Mouse (Mus musculus) CH12.LX (cell line): Measurements from ENCODE around the gene Rab4a. TPM values are rescaled to one million over a fixed set of nuclear protein-coding genes. Genes with fewer than 3 reads are reported as not detected.
"Not testable (repeated sequence)": the region's sequence is repeated elsewhere in the genome, so short reads cannot be mapped to it uniquely, and the experiment has no call there.

ENCODE experiments used
- DNase-seq: peaks from one replicate; pipeline ENCODE4 v3.0.0-alpha.2; 2013; ENCODE audit errors: extremely low read depth
- H3K27ac ChIP-seq: 2 replicates; pipeline ENCODE4 v1.5.1; 2012; ENCODE audit warnings: low read depth, mild to moderate bottlenecking, control low read depth, moderate library complexity; ENCODE audit not compliant: insufficient read depth
- H3K27me3 ChIP-seq: replicated peaks from 2 replicates; pipeline ENCODE3; 2012; ENCODE audit warnings: inconsistent platforms
- H3K36me3 ChIP-seq, 2 experiments: replicated peaks in 1 of 2; 2 replicates each; pipeline versions ENCODE3 to v1.6.1; 2012; ENCODE audit warnings: inconsistent platforms in 1 of 2, low read length in 1 of 2, mild to moderate bottlenecking in 1 of 2, mixed read lengths in 1 of 2, moderate library complexity in 1 of 2; ENCODE audit not compliant: control insufficient read depth in 1 of 2, insufficient read depth in 1 of 2
- H3K4me1 ChIP-seq, 2 experiments: 2 replicates each; pipeline ENCODE4 v1.6.1; 2012; ENCODE audit warnings: inconsistent platforms in 1 of 2, moderate library complexity in 1 of 2; ENCODE audit not compliant: insufficient read depth in 2 of 2, control insufficient read depth in 1 of 2
- H3K4me2 ChIP-seq: 2 replicates; pipeline ENCODE4 v1.6.1; 2012; ENCODE audit warnings: low read depth, mild to moderate bottlenecking, control low read depth; ENCODE audit not compliant: poor library complexity, insufficient read depth, severe bottlenecking
- H3K4me3 ChIP-seq, 3 experiments: fragments of 150-350 bp in 1 of 3; sonication (generic) in 1 of 3; replicated peaks in 1 of 3; 2 replicates each; pipeline versions ENCODE3 to v1.5.1; 2011 to 2012; ENCODE audit warnings: low read depth in 2 of 3, low read length in 2 of 3, mild to moderate bottlenecking in 2 of 3, moderate library complexity in 2 of 3, control low read depth in 1 of 3, improper control_type of control experiment in 1 of 3, inconsistent platforms in 1 of 3, mixed read lengths in 1 of 3; ENCODE audit not compliant: poor library complexity in 1 of 3
- H3K79me2 ChIP-seq: replicated peaks from 2 replicates; pipeline ENCODE4 v1.6.1; 2012; ENCODE audit warnings: mild to moderate bottlenecking, moderate library complexity; ENCODE audit not compliant: control insufficient read depth, poor library complexity, insufficient read depth, severe bottlenecking; ENCODE audit errors: extremely low read depth
- H3K9ac ChIP-seq: 2 replicates; pipeline ENCODE4 v1.6.1; 2012; ENCODE audit warnings: low read depth, mild to moderate bottlenecking, control low read depth, moderate library complexity; ENCODE audit not compliant: insufficient read depth
- H3K9me3 ChIP-seq: replicated peaks from 2 replicates; pipeline ENCODE3; 2012; ENCODE audit warnings: low read length, inconsistent platforms, mixed read lengths
- BHLHE40 ChIP-seq: IDR thresholded peaks from 2 replicates; pipeline ENCODE4 v1.6.1; 2011; ENCODE audit warnings: mild to moderate bottlenecking, low read depth, low read length, improper control_type of control experiment
- CHD1 ChIP-seq: IDR thresholded peaks from 2 replicates; pipeline ENCODE4 v1.6.1; 2012; ENCODE audit warnings: low read depth, low read length, improper control_type of control experiment, inconsistent platforms
- CTCF ChIP-seq, 2 experiments: IDR thresholded peaks in 1 of 2; conservative IDR thresholded peaks in 1 of 2; 2 replicates each; pipeline ENCODE4 v1.5.1; 2011 to 2012; ENCODE audit warnings: low read depth in 2 of 2, low read length in 2 of 2, improper control_type of control experiment in 1 of 2, inconsistent platforms in 1 of 2, mild to moderate bottlenecking in 1 of 2, moderate library complexity in 1 of 2
- ELF1 ChIP-seq: IDR thresholded peaks from 2 replicates; pipeline ENCODE4 v1.6.1; 2014; ENCODE audit warnings: low read depth, mild to moderate bottlenecking, inconsistent platforms, low read length, improper control_type of control experiment
- EP300 ChIP-seq: IDR thresholded peaks from 2 replicates; pipeline ENCODE4 v1.6.1; 2011; ENCODE audit warnings: low read length, improper control_type of control experiment
- JUN ChIP-seq: IDR thresholded peaks from 2 replicates; pipeline ENCODE4 v1.6.1; 2011; ENCODE audit warnings: low read depth, mild to moderate bottlenecking, low read length, improper control_type of control experiment, moderate library complexity; ENCODE audit not compliant: insufficient read depth
- KAT2A ChIP-seq: IDR thresholded peaks from 2 replicates; pipeline ENCODE4 v1.6.1; 2012; ENCODE audit warnings: low read length, improper control_type of control experiment, inconsistent platforms; ENCODE audit not compliant: insufficient replicate concordance
- MAFK ChIP-seq: IDR thresholded peaks from 2 replicates; pipeline ENCODE4 v1.6.1; 2011; ENCODE audit warnings: low read length, improper control_type of control experiment; ENCODE audit not compliant: insufficient replicate concordance
- MEF2A ChIP-seq: IDR thresholded peaks from 2 replicates; pipeline ENCODE4 v1.6.1; 2014; ENCODE audit warnings: low read depth, mild to moderate bottlenecking, inconsistent platforms, low read length, improper control_type of control experiment, borderline replicate concordance
- MXI1 ChIP-seq: IDR thresholded peaks from 2 replicates; pipeline ENCODE4 v1.6.1; 2011; ENCODE audit warnings: mild to moderate bottlenecking, low read depth, low read length, improper control_type of control experiment
- NRF1 ChIP-seq: IDR thresholded peaks from 2 replicates; pipeline ENCODE4 v1.6.1; 2014; ENCODE audit warnings: low read depth, mild to moderate bottlenecking, inconsistent platforms, low read length, improper control_type of control experiment, moderate library complexity
- PAX5 ChIP-seq: IDR thresholded peaks from 2 replicates; pipeline ENCODE4 v1.6.1; 2012; ENCODE audit warnings: low read length, inconsistent platforms, mixed read lengths
- POLR2A ChIP-seq: IDR thresholded peaks from 2 replicates; pipeline ENCODE4 v1.6.1; 2011; ENCODE audit warnings: low read depth, mild to moderate bottlenecking, improper control_type of control experiment, low read length
- RCOR1 ChIP-seq: conservative IDR thresholded peaks from 2 replicates; pipeline ENCODE4 v1.6.1; 2012; ENCODE audit warnings: low read depth, mild to moderate bottlenecking, inconsistent platforms, low read length, improper control_type of control experiment
- SMC3 ChIP-seq: IDR thresholded peaks from 2 replicates; pipeline ENCODE4 v1.6.1; 2011; ENCODE audit warnings: low read depth, low read length, improper control_type of control experiment
- TBP ChIP-seq: conservative IDR thresholded peaks from 2 replicates; pipeline ENCODE4 v1.6.1; 2011; ENCODE audit warnings: low read depth, low read length, improper control_type of control experiment
- ZC3H11A ChIP-seq: IDR thresholded peaks from 2 replicates; pipeline ENCODE4 v1.6.1; 2012; ENCODE audit warnings: low read depth, mild to moderate bottlenecking, inconsistent platforms, low read length, improper control_type of control experiment
- ZMIZ1 ChIP-seq: IDR thresholded peaks from 2 replicates; pipeline ENCODE4 v1.6.1; 2012; ENCODE audit warnings: low read depth, mild to moderate bottlenecking, inconsistent platforms, low read length, improper control_type of control experiment
- dilution Hi-C: fragments of 300-500 bp; cut with MboI; formaldehyde crosslinking; loops from 2 replicates; pipeline ENCODE4 v1.14.3; 2020; ENCODE audit warnings: low sequenced_read_pairs; ENCODE audit not compliant: extremely low pct_unique_long_range_greater_than_20kb, extremely low pct_ligation_motif_present
- in situ Hi-C: fragments of 300-500 bp; cut with MboI; formaldehyde crosslinking; loops from 3 replicates; pipeline ENCODE4 v1.14.3; 2019; ENCODE audit warnings: low sequenced_read_pairs, low pct_ligation_motif_present, low pct_unique_long_range_greater_than_20kb, mixed read lengths
- polyA plus RNA-seq: library from polyadenylated mRNA; unstranded; fragments of >175 nt; gene quantifications from 2 replicates; pipeline ENCODE4 v1.2.1, GENCODE M21; 2012; ENCODE audit warnings: low read depth; ENCODE audit not compliant: insufficient read length
- total RNA-seq, 2 experiments: library from RNA; depleted of rRNA; stranded (reverse); fragments of 300-350 nt in 1 of 2; fragments of >200 nt in 1 of 2; gene quantifications; 2 replicates each; pipeline ENCODE4 v1.2.3; 2012 to 2014

The Rab4a gene
- total and polyA plus RNA-seq, 3 experiments = not detected

DNA sequence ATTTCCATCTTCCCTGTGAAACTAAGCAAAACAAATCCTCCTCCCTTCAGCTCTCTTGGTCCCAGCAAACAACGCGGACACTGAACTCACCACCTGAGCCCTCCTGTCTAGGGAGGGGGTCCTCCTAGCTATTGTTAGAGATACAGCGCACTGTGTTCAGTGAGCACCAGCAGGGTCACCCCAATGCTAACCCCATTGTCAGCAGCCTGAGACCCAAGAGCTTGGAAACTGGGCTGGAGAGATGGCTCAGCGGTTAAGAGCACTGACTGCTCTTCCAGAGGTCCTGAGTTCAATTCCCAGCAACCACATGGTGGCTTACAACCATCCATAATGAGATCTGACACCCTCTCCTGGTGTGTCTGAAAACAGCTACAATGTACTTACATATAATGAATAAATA is 3.6 kb downstream of the Rab4a start:
- TF ChIP-seq TBP = 0 out of 2 replicates have a peak, but pooled peaks have one; percentile 51
- TF ChIP-seq, all 38 proteins: peak for 1; not testable (repeated sequence) for 37
- H3K4me2 ChIP-seq, H3K27me3 ChIP-seq, DNase-seq, H3K4me1 ChIP-seq, H3K79me2 ChIP-seq, H3K9me3 ChIP-seq, H3K4me3 ChIP-seq, H3K27ac ChIP-seq, dilution Hi-C loops, H3K36me3 ChIP-seq, in situ Hi-C loops, H3K9ac ChIP-seq: not testable (repeated sequence)

DNA sequence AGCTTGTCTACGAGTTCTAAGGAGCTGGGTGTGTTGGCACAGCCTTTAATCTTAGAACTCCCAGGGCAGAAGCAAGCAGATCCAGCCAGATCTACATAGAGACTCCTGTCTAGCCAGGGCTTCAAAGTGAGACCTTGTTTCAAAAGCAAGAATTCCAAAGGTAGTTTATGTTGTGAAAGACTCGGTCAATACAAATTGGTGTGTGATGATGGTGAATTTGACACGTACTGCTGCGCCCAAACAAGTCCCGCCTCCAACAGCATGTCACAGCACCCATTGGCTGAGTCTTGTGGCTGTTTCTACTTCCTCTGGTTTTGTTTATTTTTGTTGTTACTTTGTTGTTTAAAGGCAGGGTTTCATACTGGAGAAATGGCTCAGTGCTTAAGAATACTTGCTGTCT is 6.4 kb downstream of the Rab4a start:
- no peak for DNase-seq
- Histone ChIP-seq H3K27ac (no peak overlapping the region), H3K4me1 (peaks cover 0 to 3% of the 10 kb centered on the region in 2 experiments; a peak in 1 of 4 replicates), H3K9ac (no peak overlapping the region), H3K4me3 (no peak overlapping the region), H3K27me3 (peaks cover 21% of the 10 kb centered on the region), H3K9me3 (no peaks in the 10 kb centered on the region), H3K79me2 (no peaks in the 10 kb centered on the region), H3K36me3 (no peaks in the 10 kb centered on the region), H3K4me2 (no peak overlapping the region)
- TF ChIP-seq POLR2A = no peak
- TF ChIP-seq CHD1 = no peak
- TF ChIP-seq MEF2A = no peak
- no peak for TF ChIP-seq CTCF (conservative IDR thresholded peaks at IDR 0.05 in 1 of 2, IDR thresholded peaks at IDR 0.05 in 1 of 2; ENCODE audit: low read depth in 2 of 2, low read length in 2 of 2)
- TF ChIP-seq PAX5 = no peak
- TF ChIP-seq NRF1 = no peak
- TF ChIP-seq ZC3H11A = no peak
- TF ChIP-seq EP300 = no peak
- TF ChIP-seq KAT2A = no peak
- TF ChIP-seq RCOR1 = no peak
- no peak for TF ChIP-seq ELF1
- TF ChIP-seq JUN = no peak
- no peak for TF ChIP-seq ZMIZ1
- no peak for TF ChIP-seq SMC3
- TF ChIP-seq MXI1 = no peak
- no peak for TF ChIP-seq BHLHE40
- TF ChIP-seq MAFK = no peak
- dilution Hi-C loops = no loop called here
- in situ Hi-C loops = no loop called here
